Mouse (Mus musculus): Measurements from ENCODE around the gene Adam12.

DNA sequence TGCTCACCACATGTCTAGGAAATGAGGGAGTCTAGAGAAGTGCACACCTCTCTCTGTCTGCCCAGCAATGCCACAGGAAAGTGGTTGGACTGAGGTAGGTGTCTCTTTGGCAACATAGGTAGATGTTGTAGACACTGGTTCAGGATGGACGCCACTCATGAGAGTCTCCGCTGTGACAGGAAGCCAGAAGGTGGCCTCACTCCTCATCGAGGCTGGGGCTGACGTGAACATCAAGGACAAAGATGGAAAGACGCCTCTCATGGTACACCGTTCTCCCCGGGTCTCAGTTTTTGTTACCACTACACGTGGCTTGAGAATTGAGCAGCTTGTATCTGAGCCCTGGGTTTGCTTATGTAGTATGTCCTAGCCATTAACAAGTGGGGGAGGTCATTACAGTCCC lies 352.2 kb downstream of the Adam12 start:
- TF ChIP-seq CTCF (IDR thresholded peaks at IDR 0.05; ENCODE audit: extremely low read depth, insufficient read depth, insufficient read length, insufficient replicate concordance), result no peak
- no peak for TF ChIP-seq POLR2A (IDR thresholded peaks at IDR 0.05; ENCODE audit: low read depth, low read length)

All from spleen, adult 2 months (tissue).